Mouse (Mus musculus): ENCODE results near the gene Shroom3. TPM values are rescaled to one million over a fixed set of nuclear protein-coding genes. Genes with fewer than 3 reads are reported as not detected.

Gene Shroom3
- polyA plus RNA-seq, 1 experiment: 4.4 TPM

DNA sequence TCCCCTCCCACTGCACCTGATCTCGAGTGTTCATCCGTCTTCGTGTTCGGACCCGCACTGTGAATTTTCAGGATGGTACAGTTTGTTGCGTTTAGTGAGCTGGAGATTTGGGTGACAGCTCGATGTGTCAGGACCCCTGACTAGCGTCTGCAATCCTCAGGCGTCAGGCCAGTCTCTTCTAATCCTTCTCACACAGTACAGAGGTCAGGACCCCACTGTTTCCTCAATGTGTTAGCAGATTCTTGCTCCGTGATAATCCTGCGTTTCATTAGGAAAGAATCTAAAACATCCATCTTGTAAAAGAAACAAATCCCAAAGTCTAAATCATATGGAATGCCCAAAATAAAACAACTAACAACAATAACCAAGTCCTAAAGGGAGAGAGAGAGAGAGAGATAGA is 18.5 kb downstream of the Shroom3 start:
- no peak for DNase-seq
- 68% methylated on average over 11 of the region's 11 CpGs for WGBS
- Histone ChIP-seq H3K4me3 (replicated peaks; ENCODE audit: insufficient read depth, low read depth, low read length) (no peak overlapping the region), H3K27ac (ENCODE audit: insufficient read depth, low read length) (no peak overlapping the region), H3K27me3 (ENCODE audit: control insufficient read depth, insufficient read depth, low read length) (no peaks in the 10 kb centered on the region; the same call in 1 of the 2 replicates), H3K4me1 (ENCODE audit: control insufficient read depth, insufficient read depth, low read length) (no peaks in the 10 kb centered on the region)
- TF ChIP-seq CTCF (IDR thresholded peaks at IDR 0.05; ENCODE audit: borderline replicate concordance, insufficient read depth, low read depth, low read length): no peak

GRCm38 (mm10) chr5:92703671-92704070 is 20.4 kb downstream of the Shroom3 start:
- TF ChIP-seq POLR2A (IDR thresholded peaks at IDR 0.05; ENCODE audit: borderline replicate concordance, insufficient read depth, low read length): no peak
- no peak for TF ChIP-seq CTCF (IDR thresholded peaks at IDR 0.05; ENCODE audit: borderline replicate concordance, insufficient read depth, low read depth, low read length)
- Histone ChIP-seq H3K4me3 (replicated peaks; ENCODE audit: insufficient read depth, low read depth, low read length) (no peak overlapping the region), H3K4me1 (ENCODE audit: control insufficient read depth, insufficient read depth, low read length) (no peaks in the 10 kb centered on the region), H3K27me3 (ENCODE audit: control insufficient read depth, insufficient read depth, low read length) (no peaks in the 10 kb centered on the region; the same call in 1 of the 2 replicates), H3K27ac (ENCODE audit: insufficient read depth, low read length) (no peak overlapping the region)
- 39% methylated on average over 8 of the region's 8 CpGs for WGBS
- no peak for DNase-seq

DNA sequence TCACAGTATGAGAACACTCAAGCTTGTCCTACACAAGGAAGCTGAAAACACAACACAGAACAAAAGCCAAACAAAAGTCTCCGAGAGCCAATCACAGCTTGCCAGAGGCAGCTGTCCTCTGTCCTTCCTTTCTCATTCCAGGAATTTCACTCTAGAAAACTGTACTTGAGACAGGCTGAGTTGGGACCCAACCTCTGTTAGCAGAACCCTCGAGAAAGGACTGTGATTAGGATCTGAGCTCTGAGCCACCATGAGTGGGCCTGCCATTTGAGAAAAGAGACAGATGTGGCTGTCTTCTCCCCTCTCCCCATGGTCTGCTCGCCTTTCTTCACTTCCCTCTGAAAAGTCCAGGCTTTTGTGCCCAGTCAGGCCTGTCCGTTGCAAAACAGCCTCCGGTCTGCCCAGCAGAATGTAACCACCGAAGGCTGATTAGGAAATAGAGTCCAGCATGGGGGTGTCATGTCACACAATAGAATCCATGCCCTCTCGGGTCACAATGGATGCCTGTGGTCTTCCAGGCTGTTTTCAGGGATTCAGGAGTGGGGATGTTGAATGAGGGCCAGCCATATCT is 24.8 kb downstream of the Shroom3 start:
- no peak for DNase-seq
- Histone ChIP-seq H3K4me3 (replicated peaks; ENCODE audit: insufficient read depth, low read depth, low read length) (no peak overlapping the region), H3K27me3 (ENCODE audit: control insufficient read depth, insufficient read depth, low read length) (no peaks in the 10 kb centered on the region; the same call in 1 of the 2 replicates), H3K4me1 (ENCODE audit: control insufficient read depth, insufficient read depth, low read length) (no peaks in the 10 kb centered on the region), H3K27ac (ENCODE audit: insufficient read depth, low read length) (no peak overlapping the region)
- no peak for TF ChIP-seq POLR2A (IDR thresholded peaks at IDR 0.05; ENCODE audit: borderline replicate concordance, insufficient read depth, low read length)
- no peak for TF ChIP-seq CTCF (IDR thresholded peaks at IDR 0.05; ENCODE audit: borderline replicate concordance, insufficient read depth, low read depth, low read length)
- WGBS: 27% methylated on average over 7 of the region's 7 CpGs

- Histone ChIP-seq H3K4me3 (replicated peaks; ENCODE audit: insufficient read depth, low read depth, low read length) (no peak overlapping the region), H3K27ac (ENCODE audit: insufficient read depth, low read length) (no peak overlapping the region), H3K4me1 (ENCODE audit: control insufficient read depth, insufficient read depth, low read length) (no peaks in the 10 kb centered on the region), H3K27me3 (ENCODE audit: control insufficient read depth, insufficient read depth, low read length) (no peaks in the 10 kb centered on the region)
- TF ChIP-seq CTCF (IDR thresholded peaks at IDR 0.05; ENCODE audit: borderline replicate concordance, insufficient read depth, low read depth, low read length) (no peak), POLR2A (IDR thresholded peaks at IDR 0.05; ENCODE audit: borderline replicate concordance, insufficient read depth, low read length) (no peak)
- 51% methylated on average over 8 of the region's 8 CpGs for WGBS
- no peak for DNase-seq
Observed at GRCm38 (mm10) chr5:92710779-92711178, 27.5 kb downstream of the Shroom3 start.

DNA sequence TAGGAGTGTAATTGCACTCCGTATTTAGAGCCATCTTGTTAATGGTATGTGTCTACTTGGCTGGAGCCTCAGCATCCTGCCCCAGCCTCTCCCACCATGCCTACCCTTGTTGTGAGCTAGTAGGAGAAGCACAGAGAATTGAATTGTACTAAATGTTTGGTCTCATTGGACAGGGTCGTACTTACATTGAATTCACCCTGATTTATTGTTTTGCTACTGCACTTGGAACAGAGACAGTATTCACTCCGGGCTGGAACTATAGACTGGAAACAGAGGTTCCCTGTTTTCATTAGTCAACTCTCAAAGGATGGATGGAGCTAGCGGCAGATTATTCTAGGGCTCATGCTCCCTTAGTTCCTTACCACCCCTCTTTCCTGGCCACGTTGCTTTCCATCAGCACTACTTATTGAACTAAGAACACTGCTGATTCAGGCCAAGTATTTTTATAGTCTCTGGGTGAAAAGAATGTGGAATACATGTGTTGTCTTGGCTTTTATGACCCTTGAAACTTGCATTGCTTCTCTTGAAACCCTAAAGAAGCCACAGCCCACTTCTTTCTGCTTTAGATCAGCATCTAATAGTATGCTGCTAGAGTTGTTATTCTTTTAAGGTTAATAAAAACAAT is 28.5 kb downstream of the Shroom3 start:
- no peak for DNase-seq
- Histone ChIP-seq H3K4me3 (replicated peaks; ENCODE audit: insufficient read depth, low read depth, low read length) (no peak overlapping the region), H3K4me1 (ENCODE audit: control insufficient read depth, insufficient read depth, low read length) (no peaks in the 10 kb centered on the region), H3K27ac (ENCODE audit: insufficient read depth, low read length) (no peak overlapping the region), H3K27me3 (ENCODE audit: control insufficient read depth, insufficient read depth, low read length) (no peaks in the 10 kb centered on the region)
- TF ChIP-seq POLR2A (IDR thresholded peaks at IDR 0.05; ENCODE audit: borderline replicate concordance, insufficient read depth, low read length) (no peak), CTCF (IDR thresholded peaks at IDR 0.05; ENCODE audit: borderline replicate concordance, insufficient read depth, low read depth, low read length) (no peak)
- 84% methylated on average over 5 of the region's 5 CpGs for WGBS

DNA sequence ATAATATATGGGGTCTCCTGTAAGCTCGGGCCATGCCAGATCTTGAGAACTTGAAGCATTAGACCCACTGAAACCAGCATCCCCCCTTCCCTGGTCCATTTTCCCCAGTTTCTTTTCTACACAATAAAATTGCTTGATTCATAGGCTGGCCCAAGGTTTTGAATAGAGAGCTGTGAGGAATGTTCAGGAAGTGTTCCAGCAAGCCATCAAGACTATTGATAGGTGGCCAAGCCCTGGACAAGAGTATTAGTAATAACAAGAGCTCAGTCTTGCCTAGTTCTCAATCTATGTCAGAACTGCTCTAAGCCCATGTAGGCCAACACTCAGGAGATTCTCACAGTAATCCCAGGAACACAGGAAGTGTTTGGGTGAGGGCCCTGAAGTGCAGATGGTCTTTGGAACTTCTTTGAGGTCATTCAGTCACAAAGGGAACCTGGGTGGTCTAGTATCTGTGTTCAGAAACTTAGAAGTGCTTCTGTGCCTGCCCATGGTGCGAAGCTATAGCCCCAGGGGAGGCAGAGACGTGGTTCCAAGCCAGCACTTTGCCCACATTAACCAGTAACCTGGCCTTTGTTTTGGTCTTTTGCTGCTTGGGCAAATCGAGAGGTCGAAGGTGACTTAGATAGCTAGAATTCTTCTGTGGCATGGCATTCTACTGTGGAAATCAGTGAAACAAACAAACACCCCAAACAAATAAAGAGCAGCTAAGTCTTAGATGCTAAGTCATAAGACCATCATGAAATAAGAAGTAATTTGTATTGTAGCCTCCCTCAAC is 29.6 kb downstream of the Shroom3 start:
- Histone ChIP-seq H3K4me1 (ENCODE audit: control insufficient read depth, insufficient read depth, low read length) (no peaks in the 10 kb centered on the region), H3K4me3 (replicated peaks; ENCODE audit: insufficient read depth, low read depth, low read length) (no peak overlapping the region), H3K27ac (ENCODE audit: insufficient read depth, low read length) (no peak overlapping the region), H3K27me3 (ENCODE audit: control insufficient read depth, insufficient read depth, low read length) (no peaks in the 10 kb centered on the region)
- 78% methylated on average over 5 of the region's 5 CpGs for WGBS
- no peak for DNase-seq
- TF ChIP-seq CTCF (IDR thresholded peaks at IDR 0.05; ENCODE audit: borderline replicate concordance, insufficient read depth, low read depth, low read length) (no peak), POLR2A (IDR thresholded peaks at IDR 0.05; ENCODE audit: borderline replicate concordance, insufficient read depth, low read length) (no peak)

GRCm38 (mm10) chr5:92714886-92715285 is 31.7 kb downstream of the Shroom3 start:
- 96% methylated on average over 2 of the region's 2 CpGs for WGBS
- no peak for DNase-seq
- Histone ChIP-seq H3K27me3 (ENCODE audit: control insufficient read depth, insufficient read depth, low read length) (no peaks in the 10 kb centered on the region), H3K27ac (ENCODE audit: insufficient read depth, low read length) (no peak overlapping the region), H3K4me1 (ENCODE audit: control insufficient read depth, insufficient read depth, low read length) (no peaks in the 10 kb centered on the region), H3K4me3 (replicated peaks; ENCODE audit: insufficient read depth, low read depth, low read length) (no peak overlapping the region)
- TF ChIP-seq POLR2A (IDR thresholded peaks at IDR 0.05; ENCODE audit: borderline replicate concordance, insufficient read depth, low read length) (no peak), CTCF (IDR thresholded peaks at IDR 0.05; ENCODE audit: borderline replicate concordance, insufficient read depth, low read depth, low read length) (no peak)

DNA sequence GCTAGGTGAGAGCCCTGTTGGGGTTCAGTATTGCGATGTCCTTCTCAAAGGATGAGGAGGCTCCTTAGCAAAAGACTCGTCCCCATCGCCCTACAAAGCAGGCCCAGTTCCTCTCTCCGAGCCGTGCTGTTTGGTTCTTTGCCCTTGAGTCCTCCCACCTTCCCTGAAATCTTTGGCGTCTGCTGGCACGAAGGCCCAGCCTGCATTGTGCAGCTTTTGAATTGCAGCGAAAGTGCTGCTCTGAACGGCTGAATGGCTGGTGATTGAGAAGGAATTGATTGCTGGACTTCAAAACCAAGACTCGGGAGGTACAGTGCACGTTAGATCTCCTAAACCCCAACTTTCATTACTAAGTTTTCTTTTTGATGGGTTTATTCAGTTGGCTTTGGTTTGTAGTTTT is 32.1 kb downstream of the Shroom3 start:
- Histone ChIP-seq H3K27ac (ENCODE audit: insufficient read depth, low read length) (no peak overlapping the region), H3K4me3 (replicated peaks; ENCODE audit: insufficient read depth, low read depth, low read length) (no peak overlapping the region), H3K4me1 (ENCODE audit: control insufficient read depth, insufficient read depth, low read length) (no peaks in the 10 kb centered on the region), H3K27me3 (ENCODE audit: control insufficient read depth, insufficient read depth, low read length) (no peaks in the 10 kb centered on the region)
- no peak for DNase-seq
- 42% methylated on average over 11 of the region's 11 CpGs for WGBS
- no peak for TF ChIP-seq POLR2A (IDR thresholded peaks at IDR 0.05; ENCODE audit: borderline replicate concordance, insufficient read depth, low read length)
- no peak for TF ChIP-seq CTCF (IDR thresholded peaks at IDR 0.05; ENCODE audit: borderline replicate concordance, insufficient read depth, low read depth, low read length)

Data from cerebellum, adult 2 months (tissue).